Mouse (Mus musculus): Measurements from ENCODE around the gene 1700025G04Rik. TPM values are rescaled to one million over a fixed set of nuclear protein-coding genes. Genes with fewer than 3 reads are reported as not detected.

Gene 1700025G04Rik
- total RNA-seq, 2 experiments from 2014 or later: 75.9 to 85.4 TPM

DNA sequence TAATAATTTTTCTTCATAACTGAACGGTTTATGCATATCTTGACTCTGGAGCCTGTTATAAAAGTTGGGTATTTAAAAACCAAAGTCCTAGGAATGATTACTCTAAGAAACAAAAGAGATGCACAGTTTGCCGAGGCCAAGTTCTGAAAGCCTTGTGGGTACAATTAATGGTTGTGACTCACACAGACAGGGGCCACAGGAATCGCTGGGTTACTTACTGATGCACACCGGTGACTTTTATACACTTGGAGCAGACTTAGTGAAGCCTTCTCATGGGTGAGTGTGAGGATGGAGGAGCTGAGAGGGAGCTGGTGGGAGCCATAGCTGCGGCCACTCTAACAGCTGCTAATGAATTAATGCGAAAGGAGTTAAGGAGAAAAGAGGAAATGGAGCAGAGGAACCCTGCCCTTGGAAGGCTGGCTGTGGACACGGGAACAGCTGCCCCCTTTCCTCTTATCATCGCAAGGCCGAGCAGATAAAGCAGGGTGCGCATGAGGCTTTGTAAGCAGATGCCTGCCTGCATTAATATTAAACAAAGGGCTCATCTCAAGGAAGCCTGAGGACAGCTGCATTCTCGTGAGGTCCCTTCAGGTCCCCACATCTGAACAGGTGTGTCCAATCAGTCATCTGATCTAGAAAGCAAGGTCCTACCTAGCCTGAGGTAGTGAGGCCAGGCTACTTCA lies 146.8 kb downstream of the 1700025G04Rik start:
- intact Hi-C loops (cut with DNase I): loop anchor here (10.0 kb wide), 1 partner anchor 142 kb away; no protein-coding TSS in a partner anchor
- no peak for DNase-seq (ENCODE audit: low spot score in 2 of 2)

DNA sequence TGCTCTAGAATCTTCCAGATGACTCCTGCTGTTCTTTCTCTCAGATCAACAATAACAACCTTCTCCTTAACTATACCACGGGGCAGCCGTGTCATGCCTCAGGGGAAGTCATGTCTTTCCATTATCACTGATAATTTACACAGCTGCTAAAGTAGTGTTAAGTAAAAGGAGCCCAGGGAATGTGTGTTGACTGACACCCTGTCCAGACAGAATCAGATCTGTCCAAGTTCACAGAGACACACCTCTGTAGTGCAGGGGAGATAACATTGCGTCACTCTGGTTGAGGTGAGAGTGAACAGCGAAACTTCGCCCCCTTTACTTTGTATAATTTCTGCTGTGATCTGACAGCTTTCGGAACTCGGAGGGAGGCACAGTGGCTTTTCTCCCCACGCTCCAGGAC lies 149.9 kb downstream of the 1700025G04Rik start:
- DNase-seq (ENCODE audit: low spot score in 2 of 2): no peak

DNA sequence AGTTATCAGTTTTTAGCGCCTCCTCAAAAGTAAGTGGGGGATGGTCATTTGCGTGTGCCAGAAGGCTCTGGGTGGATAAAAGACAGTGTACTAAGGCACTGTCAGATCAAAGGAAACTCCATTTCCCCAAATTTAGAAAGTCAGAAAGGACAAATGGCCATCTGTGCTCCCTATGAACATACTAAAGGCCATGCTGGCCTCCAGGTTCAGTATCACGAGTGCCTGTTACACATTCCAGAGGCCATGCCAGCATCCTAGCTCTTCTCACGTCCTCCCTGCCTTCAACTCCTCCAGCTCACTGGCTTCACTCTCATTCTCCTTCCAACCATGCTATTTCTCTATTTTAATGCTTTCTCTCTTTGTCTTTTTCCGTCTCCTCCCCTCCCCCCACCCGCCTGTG lies 150.4 kb downstream of the 1700025G04Rik start:
- intact Hi-C loops (cut with DNase I): no loop called here
- DNase-seq (ENCODE audit: low spot score in 2 of 2): no peak

More for the DNA sequence above, 149.9 kb downstream of the 1700025G04Rik start:
- intact Hi-C loops (cut with DNase I): loop anchor here (10.0 kb wide), 1 partner anchor 145 kb away; no protein-coding TSS in a partner anchor

DNA sequence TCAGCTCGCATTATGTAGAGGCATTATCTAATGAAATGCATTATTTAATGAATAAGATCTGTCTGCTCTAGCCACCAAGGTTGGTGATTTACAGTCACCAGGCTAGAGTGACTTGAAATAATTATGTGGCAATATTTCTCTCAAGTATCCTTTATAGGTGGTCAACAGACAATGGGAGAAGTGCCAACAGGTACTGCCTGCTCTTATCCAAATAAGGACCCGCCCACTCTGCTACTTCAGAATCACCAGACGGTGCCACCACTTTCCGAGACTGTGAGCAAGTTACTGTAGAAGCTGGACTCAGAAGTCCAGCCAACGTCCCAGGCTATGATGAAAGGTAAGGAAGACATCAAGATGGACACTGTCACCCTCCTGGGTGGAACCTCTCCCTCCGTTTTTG lies 156.3 kb downstream of the 1700025G04Rik start:
- no peak for DNase-seq (ENCODE audit: low spot score in 2 of 2)
- intact Hi-C loops (cut with DNase I): no loop called here

DNA sequence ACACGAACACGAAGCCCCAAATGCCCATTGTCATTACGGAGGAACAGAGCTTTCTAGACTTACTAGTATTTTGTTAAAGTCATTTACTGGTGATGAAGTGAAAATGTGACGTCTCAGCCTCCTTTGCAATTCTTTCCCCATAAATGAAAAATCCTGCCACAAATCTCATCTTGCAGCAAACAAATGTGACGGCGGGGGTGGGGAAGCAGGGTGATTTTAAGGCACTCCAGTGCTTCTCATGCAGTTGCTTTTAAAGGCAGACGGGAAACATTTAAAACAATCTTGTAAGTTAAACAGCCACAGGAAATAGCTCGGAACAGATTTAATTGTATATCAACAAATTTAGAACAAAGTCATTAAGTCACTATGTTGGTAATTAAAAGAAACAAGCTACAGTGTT lies 163.1 kb downstream of the 1700025G04Rik start:
- intact Hi-C loops (cut with DNase I): no loop called here
- peak in 1 of 2 experiments; percentile 11 for DNase-seq (ENCODE audit: low spot score in 2 of 2)

DNA sequence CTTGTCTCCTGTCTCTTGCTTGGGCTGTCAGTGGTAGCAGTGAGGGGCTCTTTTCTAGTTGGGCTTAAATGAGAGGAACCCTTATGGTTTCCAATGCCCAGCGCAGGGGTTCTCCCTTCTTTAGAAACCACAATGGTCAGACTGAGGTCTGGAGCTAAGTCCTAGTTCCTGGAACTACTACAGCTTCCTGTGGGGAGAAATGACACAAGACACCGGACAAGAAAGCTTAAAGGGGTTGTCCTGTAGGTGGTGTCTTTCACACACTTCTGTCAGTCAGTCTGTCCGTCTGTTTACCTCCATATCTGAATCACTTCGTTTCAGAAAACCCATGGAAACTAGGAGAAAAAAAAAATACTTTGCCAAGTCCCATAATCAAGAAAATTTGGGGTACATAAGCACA lies 163.8 kb downstream of the 1700025G04Rik start:
- intact Hi-C loops (cut with DNase I): no loop called here
- DNase-seq (ENCODE audit: low spot score in 2 of 2): no peak

DNA sequence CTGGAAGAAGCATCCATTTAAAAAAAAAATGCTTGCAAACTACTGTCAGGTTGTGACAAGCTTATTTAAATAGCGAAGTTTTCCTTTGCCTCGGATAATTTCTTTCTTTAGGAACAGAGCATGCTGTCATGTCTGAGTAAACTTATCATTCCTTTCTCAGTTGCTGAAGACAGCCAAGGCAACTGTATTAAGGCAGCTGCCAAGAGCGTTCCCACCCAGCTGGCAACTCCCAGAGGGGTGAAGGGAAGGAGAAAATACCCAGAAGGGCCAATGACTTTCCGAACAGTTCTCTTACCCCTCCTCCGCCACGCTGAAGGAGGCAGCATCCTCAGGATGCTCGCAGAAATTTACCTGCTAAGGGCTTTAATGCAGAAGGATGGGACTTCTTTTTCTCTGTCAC lies 164.2 kb downstream of the 1700025G04Rik start:
- DNase-seq (ENCODE audit: low spot score in 2 of 2): peak; percentile 35 to 61
- intact Hi-C loops (cut with DNase I): no loop called here

DNA sequence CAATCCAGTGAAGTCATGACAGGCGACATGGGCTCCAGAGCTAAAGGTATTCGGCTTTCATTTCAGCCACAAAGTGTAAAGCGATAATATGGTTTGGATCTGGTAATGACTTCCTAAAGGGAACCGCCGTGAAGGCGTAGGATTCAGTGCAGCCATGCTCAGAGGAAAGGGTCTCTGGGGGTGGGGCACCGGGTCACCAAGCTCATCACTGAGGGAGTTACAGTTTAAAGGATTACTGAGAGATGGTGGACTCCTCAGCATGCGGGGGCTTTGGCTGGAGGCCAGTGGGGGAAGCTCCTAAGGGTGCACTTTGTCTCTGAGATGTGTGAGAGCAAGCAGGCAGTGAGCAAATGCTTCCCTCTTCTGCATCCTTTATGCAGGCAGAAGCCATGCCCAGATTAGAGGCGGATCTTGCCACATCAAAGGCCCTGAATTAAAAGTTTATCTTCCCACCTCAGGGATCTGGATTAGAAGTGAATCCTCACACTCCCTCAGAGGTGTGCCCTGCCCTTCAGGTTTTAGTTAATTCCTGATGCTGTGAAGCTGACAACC lies 171.0 kb downstream of the 1700025G04Rik start:
- intact Hi-C loops (cut with DNase I): no loop called here
- DNase-seq (ENCODE audit: low spot score in 2 of 2): no peak

DNA sequence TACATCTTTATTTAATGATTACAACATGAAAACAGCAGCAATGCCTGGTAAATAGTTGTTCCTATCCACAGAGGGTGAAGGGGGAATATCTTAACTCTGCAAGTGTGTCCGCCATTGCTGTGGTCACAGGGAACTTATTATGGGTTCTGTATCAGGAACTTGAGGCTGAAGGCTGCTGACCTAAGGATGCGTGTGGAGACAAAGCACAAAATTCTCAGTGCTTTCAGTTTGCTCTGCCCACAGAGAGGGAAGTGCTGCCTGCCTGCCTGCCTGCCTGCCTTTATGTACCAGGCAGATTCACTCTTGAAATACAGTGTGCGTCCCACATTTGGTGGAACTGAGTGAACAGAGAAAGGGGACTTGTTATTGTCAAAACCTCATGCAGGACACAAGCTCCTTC lies 172.2 kb downstream of the 1700025G04Rik start:
- DNase-seq (ENCODE audit: low spot score in 2 of 2): no peak
- intact Hi-C loops (cut with DNase I): no loop called here

DNA sequence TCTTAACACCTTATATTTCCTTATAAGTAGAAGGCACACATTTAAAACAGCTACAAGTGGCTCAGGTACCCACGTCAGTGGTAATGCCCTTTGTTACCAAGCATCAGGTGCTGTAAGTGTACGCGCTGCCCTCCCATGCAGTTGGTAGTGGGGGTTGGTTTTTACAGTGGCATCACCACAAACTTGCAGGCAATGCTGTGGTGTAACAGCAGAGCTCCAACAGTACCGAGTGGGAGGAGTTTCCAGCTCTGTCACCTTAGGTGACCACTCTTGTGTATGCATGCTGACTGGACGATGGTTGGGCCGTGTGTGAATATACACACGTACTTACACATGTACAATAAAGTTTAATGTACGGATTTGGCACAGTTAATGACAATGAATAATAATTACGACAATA lies 175.4 kb downstream of the 1700025G04Rik start:
- no peak for DNase-seq (ENCODE audit: low spot score in 2 of 2)
- intact Hi-C loops (cut with DNase I): no loop called here

DNA sequence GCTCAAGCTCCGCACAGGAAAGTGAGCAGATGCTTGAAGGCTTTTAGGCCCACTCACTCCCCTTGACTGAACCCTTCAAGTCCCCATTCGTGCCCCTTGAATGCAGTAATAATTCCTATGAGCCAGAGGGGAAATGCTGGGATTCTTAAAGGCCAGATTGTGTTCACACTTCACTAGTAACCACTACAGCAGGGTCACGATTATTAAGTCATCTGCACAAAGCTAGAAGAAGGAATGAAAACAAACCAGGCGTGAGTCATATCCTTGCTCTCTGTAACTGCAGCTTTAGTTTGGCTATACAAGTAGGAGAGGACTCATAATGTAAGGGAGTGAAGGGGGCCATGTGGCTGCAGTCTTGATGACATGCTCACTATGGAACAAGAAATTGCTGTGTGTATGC lies 182.9 kb downstream of the 1700025G04Rik start:
- no peak for DNase-seq (ENCODE audit: low spot score in 2 of 2)
- intact Hi-C loops (cut with DNase I): no loop called here

DNA sequence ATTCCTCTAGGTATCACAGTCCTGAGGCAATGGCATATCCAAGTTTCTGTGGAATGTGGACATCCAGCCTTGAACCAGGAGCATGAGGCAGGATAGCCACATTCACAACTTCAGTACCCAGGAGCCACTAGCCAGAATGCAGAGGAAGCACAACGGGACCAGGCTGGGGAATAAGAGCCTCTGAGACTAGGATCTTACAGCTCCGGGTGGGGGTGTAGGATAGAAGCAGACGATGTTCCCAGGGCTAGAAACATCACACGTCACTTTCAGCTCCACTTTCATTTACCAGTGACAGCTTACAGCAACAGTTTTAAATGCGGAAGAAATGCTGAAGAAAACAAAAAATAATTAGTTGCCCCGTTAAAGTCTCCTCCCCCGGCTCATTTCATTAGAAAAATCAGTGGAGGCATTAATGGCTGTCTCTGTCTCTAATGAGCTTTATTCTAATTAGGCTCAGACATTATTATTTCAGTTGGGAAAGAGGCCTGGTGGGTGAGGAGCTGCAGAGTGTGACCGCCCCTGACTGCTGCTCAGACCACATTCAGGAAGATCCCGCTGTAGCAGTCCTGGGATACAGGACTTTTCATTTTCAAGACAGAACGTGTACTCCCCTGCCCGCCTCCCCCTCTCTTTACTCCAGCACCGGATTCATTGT lies 189.1 kb downstream of the 1700025G04Rik start:
- intact Hi-C loops (cut with DNase I): no loop called here

DNA sequence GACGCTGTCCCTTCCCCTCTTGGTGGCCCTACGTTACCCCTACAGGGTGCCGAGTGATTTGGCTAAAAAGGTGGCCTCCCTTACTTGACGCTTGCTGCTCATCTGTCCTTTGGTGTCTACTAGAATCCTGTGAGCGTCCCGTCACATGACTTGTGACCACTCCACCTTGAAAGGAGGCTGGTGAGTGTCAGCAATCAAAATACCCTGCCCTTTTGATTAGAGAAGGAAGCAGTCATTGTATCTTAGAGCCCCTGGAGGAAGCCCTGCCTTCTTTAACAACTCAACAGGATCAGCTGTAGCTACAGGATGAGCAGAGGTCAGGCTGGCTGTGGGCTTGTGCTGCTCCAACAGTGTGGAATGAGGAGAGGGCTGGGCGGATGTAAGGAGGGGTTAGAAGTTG lies 190.0 kb downstream of the 1700025G04Rik start:
- intact Hi-C loops (cut with DNase I): no loop called here
- no peak for DNase-seq (ENCODE audit: low spot score in 2 of 2)

More for the DNA sequence above, 189.1 kb downstream of the 1700025G04Rik start:
- DNase-seq (ENCODE audit: low spot score in 2 of 2): no peak

DNA sequence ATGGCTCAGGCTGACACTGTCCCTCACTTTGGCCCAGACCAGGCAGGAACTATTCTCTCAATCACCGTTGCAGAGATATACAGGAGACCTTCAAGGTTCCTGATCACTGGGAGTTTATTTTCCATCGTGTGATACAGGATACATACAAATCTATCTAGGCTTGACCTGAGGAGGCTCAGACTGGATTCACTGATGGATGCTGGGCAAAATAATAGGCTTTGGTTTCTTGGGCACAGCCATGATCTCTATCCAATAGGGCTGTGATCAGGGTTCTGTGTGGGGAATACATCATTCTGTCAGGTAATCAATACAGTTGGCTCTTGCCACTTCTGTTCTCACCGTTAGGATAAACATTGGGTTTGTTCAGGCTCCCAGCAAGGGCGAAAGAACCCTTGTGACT lies 194.5 kb downstream of the 1700025G04Rik start:
- intact Hi-C loops (cut with DNase I): no loop called here
- DNase-seq (ENCODE audit: low spot score in 2 of 2): no peak

DNA sequence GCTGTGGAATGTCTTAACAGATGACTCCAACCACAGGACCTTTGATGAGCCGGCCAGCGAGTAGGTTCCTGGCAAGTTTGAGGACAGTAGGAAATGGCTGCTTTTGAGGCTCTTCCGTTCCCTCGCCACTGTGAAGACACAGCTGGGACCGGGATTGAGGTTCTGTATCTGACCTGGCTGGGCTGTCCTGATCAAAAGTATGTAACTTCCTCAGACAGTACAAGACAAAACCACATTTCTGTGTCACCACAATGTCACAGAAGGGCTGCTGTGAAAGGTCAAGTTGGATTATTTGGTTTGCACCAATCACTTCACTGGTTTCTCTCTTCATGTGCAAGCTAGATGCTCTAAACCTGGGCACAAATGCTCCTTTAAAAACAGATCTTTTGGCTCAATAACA lies 195.9 kb downstream of the 1700025G04Rik start:
- intact Hi-C loops (cut with DNase I): no loop called here

DNA sequence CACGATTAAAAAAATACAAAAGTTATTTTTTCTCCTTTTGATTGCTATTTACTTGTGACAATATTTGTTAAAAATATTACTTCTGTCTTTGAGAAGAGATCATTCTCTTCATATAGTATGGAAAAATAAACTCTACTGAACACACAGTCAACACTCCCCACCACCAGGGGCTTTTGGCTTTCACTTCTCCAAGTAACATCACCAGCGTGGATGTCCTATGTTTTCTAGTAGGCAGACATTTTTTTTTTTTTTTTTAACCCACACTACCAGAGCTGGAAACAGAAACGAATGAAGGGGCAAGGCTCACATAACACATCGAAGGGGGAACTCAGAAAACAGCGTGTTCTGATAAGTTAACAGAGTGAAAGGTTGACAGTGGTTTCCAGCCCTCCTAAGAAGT lies 197.9 kb downstream of the 1700025G04Rik start:
- DNase-seq (ENCODE audit: low spot score in 2 of 2): no peak
- intact Hi-C loops (cut with DNase I): no loop called here

More for the DNA sequence above, 195.9 kb downstream of the 1700025G04Rik start:
- no peak for DNase-seq (ENCODE audit: low spot score in 2 of 2)

DNA sequence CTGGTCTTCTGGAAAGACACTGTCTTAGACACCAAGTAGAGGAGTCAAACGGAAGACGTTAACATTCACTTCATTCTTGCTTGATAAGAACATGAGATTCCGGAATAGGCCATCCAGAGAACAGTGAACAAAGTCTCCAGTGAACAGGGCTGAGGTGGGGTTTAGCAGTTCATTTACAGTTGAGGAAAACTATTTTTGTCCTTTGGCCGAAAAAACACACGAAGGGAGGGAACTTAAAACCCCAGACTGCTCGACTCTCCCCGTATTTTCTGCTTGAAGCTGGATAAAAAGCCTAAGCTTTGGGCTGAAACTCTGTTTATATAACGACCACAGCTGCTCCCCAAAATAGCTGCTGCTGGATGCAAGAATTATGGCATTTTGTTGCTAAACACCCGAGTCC lies 198.7 kb downstream of the 1700025G04Rik start:
- intact Hi-C loops (cut with DNase I): loop anchor here (2.0 kb wide), 1 partner anchor 200 kb away; the partner anchor contains the start of gene 1700025G04Rik
- peak in 1 of 2 experiments; percentile 45 for DNase-seq (ENCODE audit: low spot score in 2 of 2)

DNA sequence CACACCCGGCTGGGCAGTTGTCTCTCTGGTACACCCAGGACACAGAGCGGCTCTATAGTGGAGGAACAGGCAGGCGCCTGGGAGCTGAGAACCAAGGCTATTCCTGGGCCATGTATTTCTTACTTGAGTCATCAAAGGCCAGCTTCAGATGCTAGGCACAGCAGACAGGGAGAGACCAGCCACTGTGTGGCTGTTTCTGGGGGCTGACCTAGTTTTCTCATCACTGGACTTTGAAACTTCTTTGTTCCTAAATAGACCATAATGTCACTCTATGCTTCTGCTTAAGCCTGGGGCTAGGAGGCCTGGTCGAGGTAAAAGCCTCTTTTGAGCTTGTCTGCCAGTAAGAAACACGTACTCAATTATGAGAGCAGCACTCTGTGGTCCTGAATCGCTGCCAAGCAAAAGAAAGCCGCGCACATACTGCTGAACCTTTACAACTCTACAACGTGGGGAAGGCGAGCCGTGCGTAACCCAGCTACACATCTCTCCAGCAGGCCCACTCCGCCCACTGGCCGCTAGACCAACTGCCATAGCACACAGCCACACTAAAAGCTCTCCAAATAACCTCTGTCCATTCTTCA lies 199.8 kb downstream of the 1700025G04Rik start:
- DNase-seq (ENCODE audit: low spot score in 2 of 2): peak; percentile 47 to 83
- intact Hi-C loops (cut with DNase I): loop anchor here (2.0 kb wide), 1 partner anchor 201 kb away; the partner anchor contains the start of gene 1700025G04Rik

DNA sequence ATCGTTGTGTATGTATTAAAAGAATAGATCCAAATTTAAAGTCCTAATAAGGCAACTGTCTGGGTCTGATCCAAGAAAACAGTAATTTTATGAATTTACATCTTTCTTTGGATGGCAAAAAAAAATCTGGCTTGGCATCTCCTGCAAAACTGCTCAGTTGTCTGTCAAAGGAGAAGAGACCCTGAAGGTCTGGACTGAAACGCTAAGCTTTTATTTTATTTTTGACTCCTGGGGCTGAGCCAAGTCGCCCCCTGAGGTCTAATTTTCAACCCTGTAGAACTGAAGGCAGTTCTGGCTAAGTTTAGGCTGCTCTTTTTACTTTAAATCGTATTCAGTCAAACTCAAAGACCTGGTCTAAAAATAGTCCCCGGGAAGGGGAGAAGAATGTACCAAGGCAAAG lies 202.3 kb downstream of the 1700025G04Rik start:
- intact Hi-C loops (cut with DNase I): no loop called here
- DNase-seq (ENCODE audit: low spot score in 2 of 2): no peak

DNA sequence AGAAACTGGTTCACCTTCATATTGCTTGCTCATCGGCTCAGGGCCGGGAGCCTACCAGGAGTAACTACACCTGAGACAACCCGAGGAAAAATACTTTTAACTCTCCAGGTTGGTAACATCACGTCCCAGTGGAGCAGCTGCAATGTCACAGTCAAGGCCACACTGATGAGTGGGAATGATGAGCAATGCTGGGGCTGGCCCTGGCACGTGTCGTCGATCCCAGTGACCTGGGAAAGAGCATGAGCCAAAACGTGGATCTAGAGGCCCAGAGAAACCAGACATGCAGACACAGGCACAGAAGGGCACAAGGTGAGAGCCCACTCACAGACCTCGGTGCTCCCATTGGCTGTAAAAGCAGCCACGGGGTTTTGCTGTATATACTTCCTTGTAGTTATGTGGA lies 202.8 kb downstream of the 1700025G04Rik start:
- intact Hi-C loops (cut with DNase I): no loop called here

More for the DNA sequence above, 202.8 kb downstream of the 1700025G04Rik start:
- no peak for DNase-seq (ENCODE audit: low spot score in 2 of 2)
